Mouse (Mus musculus): Measurements from ENCODE around the gene 5730409E04Rik. TPM values are rescaled to one million over a fixed set of nuclear protein-coding genes. Genes with fewer than 3 reads are reported as not detected.

Gene 5730409E04Rik
- polyA plus RNA-seq (2015; fragmentation: Nextera tagmentation; extraction: Ambion mirVana), result 1.7 and 1.9 TPM in 2 replicates

- no peaks in the 10 kb centered on the region for H3K9me3 ChIP-seq (ENCODE audit: control insufficient read depth, low read length)
- peak within 1 kb of the TSS; percentile 94 for H3K4me2 ChIP-seq (ENCODE audit: low read depth, low read length)
- H3K9ac ChIP-seq (ENCODE audit: low read depth, low read length), result peak within 1 kb of the TSS; percentile 89
- H3K27me3 ChIP-seq (replicated peaks; ENCODE audit: control insufficient read depth, insufficient read depth, low read length), result no peaks in the 10 kb centered on the region
- no peaks in the 10 kb centered on the region for H3K36me3 ChIP-seq (ENCODE audit: control insufficient read depth, insufficient read depth, low read length)
- ATAC-seq, result peak; percentile 94
- peak within 1 kb of the TSS; percentile 46; the same call in 1 of the 2 replicates for H3K27ac ChIP-seq (ENCODE audit: low read length)
- H3K4me3 ChIP-seq (ENCODE audit: low read length), result peak within 1 kb of the TSS; percentile 65
- WGBS, result 1% methylated on average over 48 of the region's 48 CpGs
- H3K4me1 ChIP-seq (ENCODE audit: control insufficient read depth, insufficient read depth, low read length), result no peaks in the 10 kb centered on the region
These were observed at the start of gene 5730409E04Rik for GRCm38 (mm10) chr4:126609606-126610181. Gene 5730409E04Rik, plus strand, starts transcription at chr4:126609818.

DNA sequence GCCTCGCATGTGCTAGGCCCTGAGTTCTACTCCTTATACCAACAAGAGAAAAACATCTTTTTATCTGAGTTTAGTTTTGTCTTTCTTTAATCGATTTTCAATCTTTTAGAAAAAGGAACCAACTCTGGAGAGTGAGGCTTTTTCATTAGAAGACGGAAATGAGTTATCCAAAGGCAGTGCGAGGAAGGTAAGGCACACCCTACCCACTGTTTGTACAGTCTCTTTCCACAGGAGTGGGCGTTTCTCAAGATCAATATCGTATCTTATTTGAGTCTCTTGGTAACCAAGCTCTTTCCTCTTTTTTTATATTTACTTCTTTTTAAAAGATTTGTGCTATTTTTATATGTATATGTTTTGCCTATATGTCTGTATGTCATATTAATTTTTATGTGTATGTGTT lies 45.8 kb upstream of the 5730409E04Rik start:
- Histone ChIP-seq H3K27me3 (replicated peaks; ENCODE audit: control insufficient read depth, insufficient read depth, low read length) (no peaks in the 10 kb centered on the region), H3K27ac (ENCODE audit: low read length) (no peak overlapping the region), H3K4me3 (ENCODE audit: low read length) (no peak overlapping the region), H3K36me3 (ENCODE audit: control insufficient read depth, insufficient read depth, low read length) (0 out of 2 replicates have a peak, but pooled peaks cover 23% of the 10 kb centered on the region), H3K9me3 (ENCODE audit: control insufficient read depth, low read length) (no peaks in the 10 kb centered on the region), H3K4me1 (ENCODE audit: control insufficient read depth, insufficient read depth, low read length) (no peaks in the 10 kb centered on the region), H3K9ac (ENCODE audit: low read depth, low read length) (no peak overlapping the region), H3K4me2 (ENCODE audit: low read depth, low read length) (no peak overlapping the region)
- no peak for ATAC-seq
- 77% methylated on average over 6 of the region's 6 CpGs for WGBS

DNA sequence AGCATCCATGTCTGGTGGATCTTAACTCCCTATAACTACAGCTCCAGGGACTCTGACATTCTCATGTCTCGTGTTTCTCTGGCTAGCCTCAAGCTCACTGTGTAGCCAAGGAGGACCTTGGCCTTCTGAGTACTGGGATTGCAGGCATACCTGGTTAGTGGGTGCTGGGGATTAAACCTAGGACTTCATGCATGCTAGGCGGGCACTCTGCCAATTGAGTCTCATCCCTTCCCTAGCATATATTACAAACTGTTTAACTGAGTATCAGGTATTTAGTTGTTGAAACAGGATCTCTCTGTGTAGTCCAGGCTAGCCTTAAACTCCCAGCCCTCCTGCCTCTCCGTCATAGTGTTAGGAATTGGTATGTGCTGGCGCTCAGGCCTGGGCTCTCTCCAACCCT lies 42.4 kb upstream of the 5730409E04Rik start:
- H3K9ac ChIP-seq (ENCODE audit: low read depth, low read length), result no peak overlapping the region
- WGBS, result 94% methylated on average over 4 of the region's 4 CpGs
- no peak for ATAC-seq
- no peaks in the 10 kb centered on the region for H3K9me3 ChIP-seq (ENCODE audit: control insufficient read depth, low read length)
- H3K36me3 ChIP-seq (ENCODE audit: control insufficient read depth, insufficient read depth, low read length), result 0 out of 2 replicates have a peak, but pooled peaks cover 15% of the 10 kb centered on the region
- H3K4me3 ChIP-seq (ENCODE audit: low read length), result no peak overlapping the region
- no peak overlapping the region for H3K27ac ChIP-seq (ENCODE audit: low read length)
- H3K4me1 ChIP-seq (ENCODE audit: control insufficient read depth, insufficient read depth, low read length), result no peaks in the 10 kb centered on the region
- no peak overlapping the region for H3K4me2 ChIP-seq (ENCODE audit: low read depth, low read length)
- no peaks in the 10 kb centered on the region for H3K27me3 ChIP-seq (replicated peaks; ENCODE audit: control insufficient read depth, insufficient read depth, low read length)

DNA sequence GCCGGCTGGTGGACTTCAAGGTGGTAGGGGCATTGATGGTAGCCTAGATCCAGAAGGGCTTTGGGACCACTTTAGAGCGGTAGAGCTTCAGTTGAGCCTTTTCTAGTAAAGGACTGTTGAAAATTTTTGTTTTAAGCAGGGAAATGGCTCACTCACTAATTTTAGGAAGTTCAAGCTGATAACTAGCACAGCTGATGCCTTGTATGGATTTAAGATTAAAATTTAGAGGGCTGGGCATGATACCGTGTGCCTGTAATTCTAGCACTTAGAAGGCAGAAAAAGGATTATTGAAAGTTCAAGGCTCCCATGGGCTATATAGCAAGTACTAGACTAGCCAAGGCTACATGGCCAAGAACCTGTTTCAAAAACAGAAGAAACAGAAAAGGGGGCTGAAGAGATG lies 39.8 kb upstream of the 5730409E04Rik start:
- Histone ChIP-seq H3K4me1 (ENCODE audit: control insufficient read depth, insufficient read depth, low read length) (no peaks in the 10 kb centered on the region), H3K4me2 (ENCODE audit: low read depth, low read length) (no peak overlapping the region), H3K9me3 (ENCODE audit: control insufficient read depth, low read length) (0 out of 2 replicates have a peak, but pooled peaks cover 2% of the 10 kb centered on the region), H3K27ac (ENCODE audit: low read length) (no peak overlapping the region), H3K9ac (ENCODE audit: low read depth, low read length) (no peak overlapping the region), H3K4me3 (ENCODE audit: low read length) (no peak overlapping the region), H3K36me3 (ENCODE audit: control insufficient read depth, insufficient read depth, low read length) (peaks cover 27% of the 10 kb centered on the region), H3K27me3 (replicated peaks; ENCODE audit: control insufficient read depth, insufficient read depth, low read length) (no peaks in the 10 kb centered on the region)
- no peak for ATAC-seq
- WGBS, result 95% methylated on average over 3 of the region's 3 CpGs

- H3K4me1 ChIP-seq (ENCODE audit: control insufficient read depth, insufficient read depth, low read length), result no peaks in the 10 kb centered on the region
- 90% methylated on average over 5 of the region's 5 CpGs for WGBS
- no peak overlapping the region for H3K4me2 ChIP-seq (ENCODE audit: low read depth, low read length)
- ATAC-seq, result no peak
- peaks cover 13% of the 10 kb centered on the region for H3K36me3 ChIP-seq (ENCODE audit: control insufficient read depth, insufficient read depth, low read length)
- H3K9me3 ChIP-seq (ENCODE audit: control insufficient read depth, low read length), result 0 out of 2 replicates have a peak, but pooled peaks cover 2% of the 10 kb centered on the region
- H3K4me3 ChIP-seq (ENCODE audit: low read length), result no peak overlapping the region
- no peak overlapping the region for H3K9ac ChIP-seq (ENCODE audit: low read depth, low read length)
- no peak overlapping the region for H3K27ac ChIP-seq (ENCODE audit: low read length)
- H3K27me3 ChIP-seq (replicated peaks; ENCODE audit: control insufficient read depth, insufficient read depth, low read length), result no peaks in the 10 kb centered on the region
These were observed 33.3 kb upstream of the 5730409E04Rik start for GRCm38 (mm10) chr4:126576281-126576680.

DNA sequence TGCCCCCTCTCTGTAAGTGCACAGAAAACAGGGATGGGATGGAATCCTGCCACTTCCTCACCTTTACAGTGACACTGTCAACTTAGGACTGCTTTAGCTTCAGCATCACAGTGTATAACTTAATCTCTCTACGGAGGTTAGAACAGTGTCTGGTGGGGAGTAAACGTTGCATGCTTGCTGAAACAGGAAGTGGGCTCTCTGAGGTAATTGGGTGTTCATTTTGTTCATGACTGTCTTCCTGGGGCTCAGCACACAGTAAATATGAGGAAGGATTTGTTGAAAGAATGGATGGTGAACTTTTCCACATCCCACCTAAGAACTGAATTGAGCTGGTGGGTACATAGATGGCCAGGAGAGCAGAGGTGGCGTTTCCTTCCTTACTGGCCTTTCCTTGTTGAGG lies 31.7 kb upstream of the 5730409E04Rik start:
- no peak overlapping the region for H3K9ac ChIP-seq (ENCODE audit: low read depth, low read length)
- H3K4me2 ChIP-seq (ENCODE audit: low read depth, low read length), result no peak overlapping the region
- 83% methylated on average over 3 of the region's 3 CpGs for whole genome bisulfite sequencing
- no peaks in the 10 kb centered on the region for H3K4me1 ChIP-seq (ENCODE audit: control insufficient read depth, insufficient read depth, low read length)
- no peaks in the 10 kb centered on the region for H3K27me3 ChIP-seq (replicated peaks; ENCODE audit: control insufficient read depth, insufficient read depth, low read length)
- ATAC-seq, result no peak
- H3K27ac ChIP-seq (ENCODE audit: low read length), result no peak overlapping the region
- H3K36me3 ChIP-seq (ENCODE audit: control insufficient read depth, insufficient read depth, low read length), result peaks cover 13% of the 10 kb centered on the region
- H3K4me3 ChIP-seq (ENCODE audit: low read length), result no peak overlapping the region
- 0 out of 2 replicates have a peak, but pooled peaks cover 2% of the 10 kb centered on the region for H3K9me3 ChIP-seq (ENCODE audit: control insufficient read depth, low read length)

DNA sequence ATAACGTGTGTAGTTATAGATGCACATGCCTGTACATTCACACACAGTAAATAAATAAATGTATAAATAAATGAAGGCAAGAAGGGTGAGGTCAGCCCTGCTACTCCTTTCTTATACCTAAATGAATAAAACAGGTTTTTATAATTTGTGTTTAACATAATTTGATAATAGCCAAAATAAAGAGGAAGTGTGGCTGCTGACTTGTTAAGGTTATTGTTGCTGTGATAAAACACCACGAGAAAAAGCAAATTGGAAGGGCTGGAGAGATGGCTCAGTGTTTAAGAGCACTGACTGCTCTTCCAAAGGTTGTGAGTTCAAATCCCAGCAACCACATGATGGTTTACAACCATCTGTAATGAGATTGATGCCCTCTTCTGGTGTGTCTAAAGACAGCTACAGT lies 30.5 kb upstream of the 5730409E04Rik start:
- Histone ChIP-seq H3K36me3 (ENCODE audit: control insufficient read depth, insufficient read depth, low read length) (peaks cover 7% of the 10 kb centered on the region), H3K4me2 (ENCODE audit: low read depth, low read length) (no peak overlapping the region), H3K27ac (ENCODE audit: low read length) (no peak overlapping the region), H3K27me3 (replicated peaks; ENCODE audit: control insufficient read depth, insufficient read depth, low read length) (no peaks in the 10 kb centered on the region), H3K9ac (ENCODE audit: low read depth, low read length) (no peak overlapping the region), H3K9me3 (ENCODE audit: control insufficient read depth, low read length) (0 out of 2 replicates have a peak, but pooled peaks cover 2% of the 10 kb centered on the region), H3K4me3 (ENCODE audit: low read length) (no peak overlapping the region), H3K4me1 (ENCODE audit: control insufficient read depth, insufficient read depth, low read length) (no peaks in the 10 kb centered on the region)
- ATAC-seq, result no peak
- WGBS, result 88% methylated on average over 2 of the region's 2 CpGs

GRCm38 (mm10) chr4:126585739-126586138 lies 23.9 kb upstream of the 5730409E04Rik start:
- ATAC-seq, result no peak
- no peak overlapping the region for H3K27ac ChIP-seq (ENCODE audit: low read length)
- no peaks in the 10 kb centered on the region for H3K27me3 ChIP-seq (replicated peaks; ENCODE audit: control insufficient read depth, insufficient read depth, low read length)
- no peak overlapping the region for H3K4me3 ChIP-seq (ENCODE audit: low read length)
- H3K9me3 ChIP-seq (ENCODE audit: control insufficient read depth, low read length), result no peaks in the 10 kb centered on the region; the same call in 1 of the 2 replicates
- no peak overlapping the region for H3K4me2 ChIP-seq (ENCODE audit: low read depth, low read length)
- no peaks in the 10 kb centered on the region for H3K4me1 ChIP-seq (ENCODE audit: control insufficient read depth, insufficient read depth, low read length)
- 95% methylated on average over 13 of the region's 13 CpGs for WGBS
- no peak overlapping the region for H3K9ac ChIP-seq (ENCODE audit: low read depth, low read length)
- peaks cover 17% of the 10 kb centered on the region for H3K36me3 ChIP-seq (ENCODE audit: control insufficient read depth, insufficient read depth, low read length)

GRCm38 (mm10) chr4:126592039-126592438 lies 17.6 kb upstream of the 5730409E04Rik start:
- H3K4me2 ChIP-seq (ENCODE audit: low read depth, low read length), result no peak overlapping the region
- H3K4me1 ChIP-seq (ENCODE audit: control insufficient read depth, insufficient read depth, low read length), result no peaks in the 10 kb centered on the region
- H3K9me3 ChIP-seq (ENCODE audit: control insufficient read depth, low read length), result no peaks in the 10 kb centered on the region; the same call in 1 of the 2 replicates
- no peak overlapping the region for H3K27ac ChIP-seq (ENCODE audit: low read length)
- 89% methylated on average over 6 of the region's 6 CpGs for WGBS
- peaks cover 10% of the 10 kb centered on the region for H3K36me3 ChIP-seq (ENCODE audit: control insufficient read depth, insufficient read depth, low read length)
- no peak overlapping the region for H3K9ac ChIP-seq (ENCODE audit: low read depth, low read length)
- H3K27me3 ChIP-seq (replicated peaks; ENCODE audit: control insufficient read depth, insufficient read depth, low read length), result no peaks in the 10 kb centered on the region
- ATAC-seq, result no peak
- H3K4me3 ChIP-seq (ENCODE audit: low read length), result no peak overlapping the region
